ENCODE assay signal across 20 mouse cellular contexts in genomic region chr15:6591527-6591926, GRCm38 (mm10).
A peak's percentile ranks its signal among the peaks of the same experiment; 100 is the strongest.
DNase-seq lines count a peak whose midpoint lies in the region; ATAC-seq and TF ChIP-seq lines count a peak whose summit lies in the region.
"Had no signal": no experiment of that assay in that cellular context is flagged by ENCODE, and none has a peak within 500 bp of the region (broad histone marks: within the 10 kb centered on the region; RNA-seq: fewer than 3 reads in every experiment).

No protein-coding gene starts in this region.

- TF ChIP-seq EP300 in MEL (IDR thresholded peaks at IDR 0.05; ENCODE audit: low read depth in 1 of 2, low read length in 2 of 2) = no peak

- no peak for TF ChIP-seq RAD21 in MEL (IDR thresholded peaks at IDR 0.05; ENCODE audit: low read depth, low read length)

- H3K9me3 ChIP-seq in heart, embryonic 12.5 days (replicated peaks) = no peaks in the 10 kb centered on the region
- no peaks in the 10 kb centered on the region for H3K9me3 ChIP-seq in MEL (replicated peaks; ENCODE audit: insufficient read depth, low read length)
- H3K9me3 ChIP-seq: embryonic facial prominence, embryonic 13.5 days; forebrain, embryonic 12.5 days; hindbrain, embryonic 13.5 days had no signal

- peak; percentile 40 for DNase-seq in heart, adult 11 months
- peak; percentile 77 for DNase-seq in CD4-positive helper T cell, adult 2 months (ENCODE audit: low read depth, low spot score)
- DNase-seq in MEL (ENCODE audit: low read depth, low spot score) = peak; percentile 46
- no peak for DNase-seq in frontal cortex, postnatal 10 days (ENCODE audit: low spot score in 2 of 2)
- no peak for DNase-seq in right cerebral cortex, postnatal 10 days (ENCODE audit: low spot score in 2 of 2)
- DNase-seq: adrenal gland, adult 2 months; adrenal gland, postnatal 25 days; B cell, adult 2 months; cerebellum, adult 18-20 months; cerebellum, adult 9-11 months; cerebellum, postnatal 36 days; gastrocnemius, postnatal 14 days; heart, postnatal 14 days had no signal

- no peak for ATAC-seq in heart, embryonic 12.5 days (ENCODE audit: insufficient number of reproducible peaks, low FRiP score)
- ATAC-seq in inflammation-experienced regulatory T-cells, adult 6 months = peak; percentile 16
- ATAC-seq: forebrain, embryonic 16.5 days; hindbrain, postnatal 0 days had no signal

- H3K4me2 ChIP-seq in heart, embryonic 12.5 days = no peak overlapping the region
- H3K4me2 ChIP-seq: embryonic facial prominence, embryonic 13.5 days; forebrain, embryonic 12.5 days; hindbrain, embryonic 13.5 days had no signal

- H3K27ac ChIP-seq in heart, embryonic 12.5 days (ENCODE audit: poor library complexity, severe bottlenecking) = no peak overlapping the region
- peak overlapping the region; percentile 80 for H3K27ac ChIP-seq in MEL (ENCODE audit: control insufficient read depth, low read depth, low read length)
- H3K27ac ChIP-seq: embryonic facial prominence, embryonic 13.5 days; forebrain, embryonic 12.5 days; hindbrain, embryonic 13.5 days; hindbrain, postnatal 0 days had no signal

- H3K27me3 ChIP-seq in heart, embryonic 12.5 days (replicated peaks) = no peaks in the 10 kb centered on the region
- no peaks in the 10 kb centered on the region for H3K27me3 ChIP-seq in MEL (ENCODE audit: control insufficient read depth in 1 of 2, insufficient read depth in 2 of 2, low read length in 2 of 2)
- H3K27me3 ChIP-seq: embryonic facial prominence, embryonic 13.5 days; forebrain, embryonic 12.5 days; hindbrain, embryonic 13.5 days had no signal

- no peak overlapping the region for H3K9ac ChIP-seq in heart, embryonic 12.5 days
- H3K9ac ChIP-seq in MEL (ENCODE audit: control insufficient read depth, low read depth, low read length, poor library complexity, severe bottlenecking) = peak overlapping the region; percentile 32
- H3K9ac ChIP-seq: embryonic facial prominence, embryonic 13.5 days; forebrain, embryonic 12.5 days; hindbrain, embryonic 13.5 days had no signal

- H3K79me2 ChIP-seq in MEL (ENCODE audit: control insufficient read depth, insufficient read depth, low read length, poor library complexity) = peaks cover 5% of the 10 kb centered on the region; the same call in 1 of the 2 replicates

- 48% methylated on average over 1 of the region's 1 CpGs for WGBS in heart, embryonic 12.5 days

- no peak overlapping the region for H3K4me3 ChIP-seq in heart, embryonic 12.5 days
- H3K4me3 ChIP-seq in MEL (ENCODE audit: control insufficient read depth in 1 of 2, insufficient read depth in 1 of 2, low read depth in 2 of 2, low read length in 2 of 2) = no peak overlapping the region
- H3K4me3 ChIP-seq: embryonic facial prominence, embryonic 13.5 days; forebrain, embryonic 12.5 days; hindbrain, embryonic 13.5 days had no signal

- no peaks in the 10 kb centered on the region for H3K4me1 ChIP-seq in heart, embryonic 12.5 days (replicated peaks)
- H3K4me1 ChIP-seq in MEL (ENCODE audit: control insufficient read depth in 1 of 2, insufficient read depth in 2 of 2, low read length in 2 of 2) = peaks cover 36 to 42% of the 10 kb centered on the region in 2 experiments
- H3K4me1 ChIP-seq: forebrain, embryonic 12.5 days; hindbrain, embryonic 13.5 days had no signal

- TF ChIP-seq CTCF in MEL (IDR thresholded peaks at IDR 0.05 in 2 of 3, conservative IDR thresholded peaks at IDR 0.05 in 1 of 3; ENCODE audit: control insufficient read depth in 1 of 3, insufficient read depth in 1 of 3, low read depth in 2 of 3, low read length in 3 of 3, poor library complexity in 1 of 3, severe bottlenecking in 1 of 3) = no peak

- TF ChIP-seq POLR2A in MEL (IDR thresholded peaks at IDR 0.05; ENCODE audit: control insufficient read depth in 1 of 2, insufficient read depth in 1 of 2, low read depth in 1 of 2, low read length in 2 of 2, poor library complexity in 1 of 2) = no peak

- H3K36me3 ChIP-seq in heart, embryonic 12.5 days = no peaks in the 10 kb centered on the region
- H3K36me3 ChIP-seq in MEL (ENCODE audit: control insufficient read depth in 1 of 2, insufficient read depth in 2 of 2, low read length in 2 of 2) = peaks cover 0 to 60% of the 10 kb centered on the region in 2 experiments; a peak in 2 of 4 replicates
- H3K36me3 ChIP-seq: embryonic facial prominence, embryonic 13.5 days; forebrain, embryonic 12.5 days; hindbrain, embryonic 13.5 days had no signal

TF ChIP-seq in MEL, 35 proteins besides CTCF, POLR2A, EP300 and RAD21:
- TF ChIP-seq USF1 (IDR thresholded peaks at IDR 0.05; ENCODE audit: low read depth, low read length) (peak; percentile 34; the same call in 1 of the 2 replicates), USF2 (IDR thresholded peaks at IDR 0.05; ENCODE audit: borderline replicate concordance in 1 of 2, insufficient read depth in 1 of 2, low read depth in 1 of 2, low read length in 2 of 2) (no peak)

Comparison
In these comparisons a context has a peak if more than half of its experiments do, and no peak if none do; other contexts are left out.
1. DNase-seq: peak in heart, adult 11 months (single experiment), CD4-positive helper T cell, adult 2 months (single experiment) and MEL (single experiment); none in frontal cortex, postnatal 10 days (0 of 2) and right cerebral cortex, postnatal 10 days (0 of 2).